ENCODE assay signal across 23 mouse cellular contexts in genomic region chrX:131506837-131507236, GRCm38 (mm10).
DNase-seq lines count a peak whose midpoint lies in the region; ATAC-seq and TF ChIP-seq lines count a peak whose summit lies in the region.
"Had no signal": no experiment of that assay in that cellular context is flagged by ENCODE, and none has a peak within 500 bp of the region (broad histone marks: within the 10 kb centered on the region; RNA-seq: fewer than 3 reads in every experiment).

No protein-coding gene starts in this region.

- H3K36me3 ChIP-seq in lung, embryonic 14.5 days (ENCODE audit: insufficient read depth) = no peaks in the 10 kb centered on the region
- H3K36me3 ChIP-seq in lung, postnatal 0 days (ENCODE audit: insufficient read depth, low read length) = no peaks in the 10 kb centered on the region
- H3K36me3 ChIP-seq in MEL (ENCODE audit: control insufficient read depth in 1 of 2, insufficient read depth in 2 of 2, low read length in 2 of 2) = peaks cover 0 to 18% of the 10 kb centered on the region in 2 experiments; a peak in 2 of 4 replicates
- H3K36me3 ChIP-seq: G1E had no signal

- TF ChIP-seq CTCF in lung, embryonic 14.5 days (IDR thresholded peaks at IDR 0.05; ENCODE audit: low read depth) = no peak
- no peak for TF ChIP-seq CTCF in lung, adult 2 months (IDR thresholded peaks at IDR 0.05; ENCODE audit: insufficient read depth, low read length)
- no peak for TF ChIP-seq CTCF in lung, postnatal 0 days (IDR thresholded peaks at IDR 0.05)
- TF ChIP-seq CTCF in MEL (IDR thresholded peaks at IDR 0.05 in 2 of 3, conservative IDR thresholded peaks at IDR 0.05 in 1 of 3; ENCODE audit: control insufficient read depth in 1 of 3, insufficient read depth in 1 of 3, low read depth in 2 of 3, low read length in 3 of 3, poor library complexity in 1 of 3, severe bottlenecking in 1 of 3) = no peak

- no peak for TF ChIP-seq RAD21 in MEL (IDR thresholded peaks at IDR 0.05; ENCODE audit: low read depth, low read length)

- H3K27me3 ChIP-seq in lung, embryonic 14.5 days (ENCODE audit: insufficient read depth, low read length) = no peaks in the 10 kb centered on the region
- no peaks in the 10 kb centered on the region for H3K27me3 ChIP-seq in lung, postnatal 0 days (replicated peaks; ENCODE audit: insufficient read depth, low read length)
- no peaks in the 10 kb centered on the region for H3K27me3 ChIP-seq in MEL (ENCODE audit: control insufficient read depth in 1 of 2, insufficient read depth in 2 of 2, low read length in 2 of 2)
- H3K27me3 ChIP-seq: CH12.LX had no signal

- H3K27ac ChIP-seq in lung, embryonic 14.5 days (ENCODE audit: low read depth) = no peak overlapping the region
- H3K27ac ChIP-seq in lung, postnatal 0 days (ENCODE audit: low read length) = no peak overlapping the region
- no peak overlapping the region for H3K27ac ChIP-seq in MEL (ENCODE audit: control insufficient read depth, low read depth, low read length)

- ATAC-seq in lung, embryonic 14.5 days (ENCODE audit: insufficient read depth) = no peak
- peak; percentile 50 for ATAC-seq in lung, postnatal 0 days
- ATAC-seq: activated CD4-positive, CD25-positive, alpha-beta regulatory T cell, adult 4 months; CD4-positive, CD25-positive, alpha-beta regulatory T cell, adult 4 months; Patski had no signal

- no peak overlapping the region for H3K9ac ChIP-seq in lung, embryonic 14.5 days
- no peak overlapping the region for H3K9ac ChIP-seq in lung, postnatal 0 days (replicated peaks; ENCODE audit: low read depth)
- no peak overlapping the region for H3K9ac ChIP-seq in MEL (ENCODE audit: control insufficient read depth, low read depth, low read length, poor library complexity, severe bottlenecking)

- peak; percentile 21 for DNase-seq in lung, embryonic 14.5 days
- no peak for DNase-seq in lung, adult 2 months
- DNase-seq in lung, postnatal 0 days (ENCODE audit: low spot score) = peak; percentile 27
- DNase-seq in lung, adult 18-20 months = no peak
- DNase-seq in lung, postnatal 10 days = peak; percentile 12
- DNase-seq in lung, postnatal 25 days (ENCODE audit: low spot score) = no peak
- DNase-seq in MEL (ENCODE audit: low read depth, low spot score) = peak; percentile 35
- DNase-seq in thymus, adult 18-20 months = no peak
- DNase-seq: adrenal gland, adult 2 months; adrenal gland, adult 8-10 months; adrenal gland, postnatal 10 days; adrenal gland, postnatal 14 days; adrenal gland, postnatal 25 days; adrenal gland, postnatal 36 days; B cell, adult 2 months; cerebellum, adult 11 months; cerebellum, adult 11-12 months; cerebellum, adult 18-20 months had no signal

- H3K9me3 ChIP-seq in lung, embryonic 14.5 days (ENCODE audit: low read depth, low read length) = no peaks in the 10 kb centered on the region
- H3K9me3 ChIP-seq in lung, postnatal 0 days (ENCODE audit: low read length) = no peaks in the 10 kb centered on the region
- H3K9me3 ChIP-seq in MEL (replicated peaks; ENCODE audit: insufficient read depth, low read length) = no peaks in the 10 kb centered on the region
- H3K9me3 ChIP-seq: G1E had no signal

- H3K4me2 ChIP-seq in lung, embryonic 14.5 days = no peak overlapping the region
- no peak overlapping the region for H3K4me2 ChIP-seq in lung, postnatal 0 days (replicated peaks; ENCODE audit: low read depth, low read length)

- no peak overlapping the region for H3K4me3 ChIP-seq in lung, embryonic 14.5 days (ENCODE audit: low read depth, low read length)
- no peak overlapping the region for H3K4me3 ChIP-seq in lung, adult 2 months (replicated peaks; ENCODE audit: extremely low read depth, low read depth, low read length)
- H3K4me3 ChIP-seq in lung, postnatal 0 days (ENCODE audit: low read depth, low read length) = no peak overlapping the region
- H3K4me3 ChIP-seq in MEL (ENCODE audit: control insufficient read depth in 1 of 2, insufficient read depth in 1 of 2, low read depth in 2 of 2, low read length in 2 of 2) = no peak overlapping the region

- H3K79me2 ChIP-seq in MEL (ENCODE audit: control insufficient read depth, insufficient read depth, low read length, poor library complexity) = no peaks in the 10 kb centered on the region

- H3K4me1 ChIP-seq in lung, embryonic 14.5 days (ENCODE audit: insufficient read depth) = no peaks in the 10 kb centered on the region
- H3K4me1 ChIP-seq in lung, adult 2 months (ENCODE audit: control insufficient read depth, insufficient read depth, low read length) = no peaks in the 10 kb centered on the region
- H3K4me1 ChIP-seq in lung, postnatal 0 days (ENCODE audit: insufficient read depth, low read depth, low read length) = no peaks in the 10 kb centered on the region
- H3K4me1 ChIP-seq in MEL (ENCODE audit: control insufficient read depth in 1 of 2, insufficient read depth in 2 of 2, low read length in 2 of 2) = peaks cover 4 to 12% of the 10 kb centered on the region in 2 experiments; a peak in 3 of 4 replicates

- TF ChIP-seq EP300 in lung, postnatal 0 days (IDR thresholded peaks at IDR 0.05) = peak; percentile 68
- TF ChIP-seq EP300 in MEL (IDR thresholded peaks at IDR 0.05; ENCODE audit: low read depth in 1 of 2, low read length in 2 of 2) = peak; percentile 53 to 60; a peak in 2 of 4 replicates

- TF ChIP-seq POLR2A in lung, adult 2 months (IDR thresholded peaks at IDR 0.05; ENCODE audit: borderline replicate concordance, extremely low read depth, low read depth, low read length) = no peak
- no peak for TF ChIP-seq POLR2A in MEL (IDR thresholded peaks at IDR 0.05; ENCODE audit: control insufficient read depth in 1 of 2, insufficient read depth in 1 of 2, low read depth in 1 of 2, low read length in 2 of 2, poor library complexity in 1 of 2)

TF ChIP-seq in MEL, 35 proteins besides CTCF, POLR2A, EP300 and RAD21:
- TF ChIP-seq TCF12 (IDR thresholded peaks at IDR 0.05; ENCODE audit: low read depth, low read length) (peak; percentile 42; the same call in 1 of the 2 replicates), NRF1 (IDR thresholded peaks at IDR 0.05; ENCODE audit: insufficient read depth, low read depth, low read length, poor library complexity, severe bottlenecking) (no peak)

Comparison
In these comparisons a context has a peak if more than half of its experiments do, and no peak if none do; other contexts are left out.
1. DNase-seq: peak in lung, embryonic 14.5 days (single experiment), lung, postnatal 0 days (single experiment), lung, postnatal 10 days (single experiment) and MEL (single experiment); none in lung, adult 2 months (single experiment), lung, adult 18-20 months (0 of 2), lung, postnatal 25 days (single experiment) and thymus, adult 18-20 months (0 of 2).